Mouse (Mus musculus): ENCODE measurements around the gene Cdkn1a. TPM values are rescaled to one million over a fixed set of nuclear protein-coding genes. Genes with fewer than 3 reads are reported as not detected.
"Not testable (repeated sequence)": the region's sequence is repeated elsewhere in the genome, so short reads cannot be mapped to it uniquely, and the experiment has no call there.

Gene Cdkn1a
- total RNA-seq (2022), result 10 to 100 TPM in 3 of 4 experiments, 1 to 10 TPM in 1; 9.8 to 33.8 (median 12.1) TPM

DNA sequence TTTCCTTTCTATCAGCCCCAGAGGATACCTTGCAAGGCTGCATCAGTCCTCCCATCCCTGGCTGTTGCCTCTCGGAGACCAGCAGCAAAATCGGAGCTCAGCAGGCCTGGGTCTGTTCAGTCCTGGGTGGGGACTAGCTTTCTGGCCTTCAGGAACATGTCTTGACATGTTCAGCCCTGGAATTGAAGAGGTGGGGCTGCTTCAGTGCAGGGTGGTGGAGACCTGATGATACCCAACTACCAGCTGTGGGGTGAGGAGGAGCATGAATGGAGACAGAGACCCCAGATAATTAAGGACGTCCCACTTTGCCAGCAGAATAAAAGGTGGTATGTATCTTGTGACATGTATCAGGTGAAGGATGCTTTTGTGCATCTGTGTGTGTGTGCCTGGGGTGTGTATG lies at the start of gene Cdkn1a:
TSS of gene Cdkn1a (plus strand) at position 201 of the 400 bp plus-strand sequence.
- DNase-seq (ENCODE audit: low spot score in 2 of 2), result peak in 1 of 2 experiments; percentile 2

DNA sequence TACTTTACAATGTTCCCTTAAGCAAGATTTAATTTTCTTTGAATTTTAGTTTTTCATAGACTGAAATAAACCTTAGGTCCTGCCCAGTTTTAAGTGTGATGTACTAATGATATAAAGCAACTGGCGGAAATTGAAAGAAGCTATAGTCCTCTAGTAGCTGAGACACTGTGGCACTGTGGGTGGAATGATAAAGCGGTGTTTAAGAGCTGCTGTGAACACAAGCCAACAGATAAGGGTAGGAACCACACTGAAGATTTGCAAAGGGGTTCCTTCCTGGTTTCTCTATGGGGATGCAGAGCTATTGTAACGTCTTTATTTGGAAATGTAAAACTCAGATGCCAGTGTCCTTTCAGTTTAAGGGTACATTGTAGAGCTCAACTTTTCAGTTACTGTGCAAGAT lies 49.1 kb upstream of the Cdkn1a start:
- DNase-seq (ENCODE audit: low spot score in 2 of 2), result not testable (repeated sequence)

- DNase-seq (ENCODE audit: low spot score in 2 of 2), result no peak
Observed at GRCm38 (mm10) chr17:29042569-29042968, 48.2 kb upstream of the Cdkn1a start.

DNA sequence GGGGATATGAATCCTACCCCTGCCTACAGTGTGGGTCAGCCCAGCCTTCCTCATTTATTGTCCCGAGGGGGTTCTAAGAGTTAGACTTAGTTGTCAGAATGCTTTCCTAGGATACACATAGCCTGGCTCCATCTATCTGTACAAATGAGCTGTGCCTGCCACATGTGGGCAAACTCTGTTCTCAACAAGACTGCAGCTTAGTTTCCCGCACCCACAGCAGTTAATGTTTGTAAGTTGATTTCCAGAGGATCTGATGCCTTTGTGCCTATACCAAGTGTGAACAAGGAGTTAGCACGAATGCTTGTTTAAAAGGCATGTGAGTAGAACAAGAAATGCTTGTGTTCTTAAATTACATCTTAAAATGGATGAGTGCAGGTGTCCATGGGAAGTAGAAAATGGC lies 47.2 kb upstream of the Cdkn1a start:
- DNase-seq (ENCODE audit: low spot score in 2 of 2), result no peak

- DNase-seq (ENCODE audit: low spot score in 2 of 2), result no peak
Observed at GRCm38 (mm10) chr17:29044146-29044924, 46.4 kb upstream of the Cdkn1a start.

- DNase-seq (ENCODE audit: low spot score in 2 of 2), result no peak
Observed at GRCm38 (mm10) chr17:29044925-29045319, 45.9 kb upstream of the Cdkn1a start.

- DNase-seq (ENCODE audit: low spot score in 2 of 2), result peak in 1 of 2 experiments; percentile 20
Observed at GRCm38 (mm10) chr17:29045741-29046530, 44.8 kb upstream of the Cdkn1a start.

DNA sequence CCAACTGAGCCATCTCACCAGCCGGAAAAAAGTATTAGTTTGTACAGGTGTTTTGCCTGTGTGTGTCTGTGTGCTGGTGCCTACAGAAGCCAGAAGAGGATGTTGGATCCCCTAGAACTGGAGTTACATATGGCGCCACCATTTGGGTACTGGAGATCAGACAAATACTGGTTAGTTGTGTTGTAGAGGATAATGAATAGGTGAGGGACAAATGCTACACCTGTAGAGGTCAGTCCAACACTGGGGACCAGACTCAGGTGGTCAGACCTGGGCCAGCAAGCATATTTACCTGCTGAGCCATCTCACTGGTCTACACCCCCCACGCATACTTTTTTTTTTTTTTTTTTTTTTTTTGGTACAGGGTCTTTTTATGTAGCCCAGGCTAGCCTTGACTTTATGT lies 43.9 kb upstream of the Cdkn1a start:
- DNase-seq (ENCODE audit: low spot score in 2 of 2), result no peak

DNA sequence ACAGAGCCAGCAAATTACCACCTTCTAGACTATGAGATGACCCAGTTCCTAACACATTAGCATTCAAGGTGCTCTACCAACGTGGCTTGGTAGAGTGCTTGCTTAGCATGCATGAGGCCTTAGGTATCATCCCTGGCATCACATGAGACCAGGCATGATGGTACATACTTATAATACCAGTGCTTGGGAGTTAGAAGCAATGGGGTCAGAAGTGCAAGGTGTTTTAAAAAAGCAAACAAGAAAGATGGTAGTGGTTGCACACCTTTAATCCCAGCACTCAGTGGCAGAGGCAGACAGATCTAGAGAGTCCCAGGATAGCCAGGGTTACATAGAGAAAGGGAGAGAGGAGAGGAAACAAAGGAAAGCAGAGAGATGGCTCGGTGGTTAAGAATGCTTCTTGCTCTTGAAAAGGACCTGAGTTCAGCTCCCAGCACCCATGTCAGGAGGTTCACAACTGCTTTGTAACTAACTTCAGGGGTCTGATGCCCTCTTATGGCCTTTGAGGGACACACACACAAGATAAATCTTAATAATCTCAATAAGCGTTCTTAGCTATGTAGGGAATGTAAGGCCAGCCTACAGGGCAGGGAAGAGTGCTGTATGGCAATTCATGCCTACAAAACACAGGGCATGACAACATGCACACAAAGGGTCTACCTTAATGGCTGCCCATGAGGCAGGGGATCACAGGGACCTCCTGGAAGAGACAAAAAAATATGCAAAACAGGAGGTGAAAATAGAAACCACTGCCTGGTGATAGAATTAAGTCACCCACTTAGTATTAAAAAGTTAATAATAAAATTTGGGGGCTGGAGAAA lies 42.9 kb upstream of the Cdkn1a start:
- DNase-seq (ENCODE audit: low spot score in 2 of 2), result no peak

DNA sequence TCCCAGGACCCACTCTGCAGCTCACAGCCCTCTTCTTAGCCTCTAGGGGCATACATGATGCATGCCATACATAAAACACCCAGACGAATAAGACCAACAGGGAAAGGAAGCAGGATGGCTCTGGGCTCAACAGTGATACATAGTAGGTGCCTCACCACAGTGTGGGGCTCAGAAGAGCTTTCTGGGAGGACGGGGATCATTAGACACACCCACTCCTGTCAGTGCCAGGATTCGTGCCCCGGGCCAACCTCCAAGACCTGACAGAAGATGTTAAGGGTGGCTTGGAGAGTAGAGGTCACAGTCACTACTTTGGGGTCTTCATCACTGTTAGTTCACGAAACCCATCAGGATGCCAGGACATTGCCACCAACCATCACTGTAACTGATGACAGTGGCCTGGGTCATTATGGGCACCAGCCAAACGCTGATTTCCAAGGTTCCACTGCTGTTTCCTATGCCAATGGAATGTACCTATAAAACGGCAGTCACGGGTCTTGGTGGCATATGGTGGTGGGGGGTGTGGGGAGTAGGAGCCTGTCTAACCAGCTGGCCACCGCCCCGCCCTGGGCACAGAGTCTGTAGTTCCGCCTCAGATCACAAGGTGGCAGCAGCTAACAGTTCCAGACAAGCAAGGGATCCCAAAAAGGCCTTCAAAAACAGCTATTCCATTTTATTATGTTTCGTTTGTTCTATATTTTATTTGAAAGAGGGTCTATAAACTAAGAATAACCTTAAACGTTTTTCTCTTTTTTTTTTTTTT lies 41.8 kb upstream of the Cdkn1a start:
- DNase-seq (ENCODE audit: low spot score in 2 of 2), result peak; percentile 72

DNA sequence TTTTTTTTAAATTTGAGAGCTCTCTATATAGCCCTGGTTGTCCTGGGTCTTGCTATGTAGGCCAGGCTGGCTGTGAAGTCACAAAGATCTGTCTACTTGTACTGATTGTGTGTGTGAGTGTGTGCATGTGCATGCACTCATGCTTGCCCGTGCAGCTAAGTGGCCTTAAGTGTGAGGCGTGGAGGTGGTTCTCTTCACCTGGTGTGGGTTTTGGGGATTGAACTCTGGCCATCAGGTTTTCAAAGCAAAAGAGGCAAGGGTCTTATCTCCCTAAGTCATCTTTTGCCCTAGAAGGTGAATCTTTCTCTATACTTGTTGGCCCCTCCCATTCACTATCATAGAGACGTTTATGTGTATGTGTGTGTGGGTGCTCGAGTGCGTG lies 41.3 kb upstream of the Cdkn1a start:
- no peak for DNase-seq (ENCODE audit: low spot score in 2 of 2)

DNA sequence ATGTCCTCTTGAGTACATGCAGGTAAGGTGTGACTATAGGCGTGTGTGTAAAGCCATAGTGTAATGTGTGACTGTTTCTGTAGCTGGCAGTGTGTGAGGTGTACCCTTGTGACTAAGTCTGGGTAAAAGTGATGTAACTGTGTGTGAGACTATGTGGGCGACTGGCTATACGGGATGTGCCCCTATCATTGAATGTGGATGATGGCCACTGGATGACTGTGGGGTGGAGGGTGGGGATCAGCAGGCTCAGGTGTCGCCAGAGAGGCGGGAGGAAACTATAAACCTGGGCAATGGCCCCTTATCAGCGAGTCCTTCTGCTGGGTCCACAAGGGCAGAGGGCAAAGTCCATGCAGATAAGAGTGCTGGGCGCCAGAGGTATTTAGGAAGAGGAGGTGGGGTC lies 40.9 kb upstream of the Cdkn1a start:
- DNase-seq (ENCODE audit: low spot score in 2 of 2), result no peak

DNA sequence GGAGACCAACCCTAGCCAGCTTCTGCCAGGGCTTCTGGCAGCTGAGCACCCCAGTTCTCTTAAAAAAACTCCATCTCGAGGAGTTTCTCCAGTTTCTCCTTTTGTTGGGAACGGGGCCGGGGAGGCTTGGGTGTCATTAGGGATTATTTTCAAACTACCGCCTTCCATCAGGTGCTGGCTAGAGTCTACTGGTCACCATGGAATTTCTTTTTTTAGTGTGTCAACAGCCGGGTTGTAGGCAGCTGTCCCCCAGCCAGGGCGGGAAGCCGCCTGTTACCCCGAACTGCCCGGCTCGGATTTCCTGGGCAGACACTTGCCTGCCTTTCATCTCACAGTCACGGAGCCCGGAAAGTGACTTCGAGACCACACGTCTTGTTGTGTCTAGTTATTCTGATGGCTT lies 40.0 kb upstream of the Cdkn1a start:
- peak; percentile 63 to 71 for DNase-seq (ENCODE audit: low spot score in 2 of 2)

- no peak for DNase-seq (ENCODE audit: low spot score in 2 of 2)
Observed at GRCm38 (mm10) chr17:29053067-29053466, 37.7 kb upstream of the Cdkn1a start.

- peak in 1 of 2 experiments; percentile 72 for DNase-seq (ENCODE audit: low spot score in 2 of 2)
Observed at GRCm38 (mm10) chr17:29053841-29054240, 36.9 kb upstream of the Cdkn1a start.

GRCm38 (mm10) chr17:29054429-29054828 lies 36.3 kb upstream of the Cdkn1a start:
- DNase-seq (ENCODE audit: low spot score in 2 of 2), result no peak

DNA sequence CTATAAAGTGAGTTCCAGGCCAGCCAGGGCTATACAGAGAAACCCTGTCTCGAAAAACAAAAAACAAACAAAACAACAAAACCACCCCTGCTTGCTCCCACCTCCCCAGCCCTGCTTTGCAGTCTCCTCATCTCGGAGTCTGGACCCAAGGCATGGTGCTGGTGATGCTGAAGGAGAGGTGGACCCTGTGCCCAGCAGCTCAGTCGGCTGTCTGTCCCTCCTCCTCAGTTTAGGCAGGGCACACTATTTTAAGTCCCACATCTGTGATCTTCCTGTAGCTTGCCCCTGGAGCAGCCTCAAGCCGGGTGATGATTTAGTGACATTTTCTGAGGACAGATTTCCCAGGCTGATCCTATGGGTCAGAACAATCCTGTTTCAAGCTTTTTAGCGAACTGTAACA lies 35.2 kb upstream of the Cdkn1a start:
- DNase-seq (ENCODE audit: low spot score in 2 of 2), result no peak

DNA sequence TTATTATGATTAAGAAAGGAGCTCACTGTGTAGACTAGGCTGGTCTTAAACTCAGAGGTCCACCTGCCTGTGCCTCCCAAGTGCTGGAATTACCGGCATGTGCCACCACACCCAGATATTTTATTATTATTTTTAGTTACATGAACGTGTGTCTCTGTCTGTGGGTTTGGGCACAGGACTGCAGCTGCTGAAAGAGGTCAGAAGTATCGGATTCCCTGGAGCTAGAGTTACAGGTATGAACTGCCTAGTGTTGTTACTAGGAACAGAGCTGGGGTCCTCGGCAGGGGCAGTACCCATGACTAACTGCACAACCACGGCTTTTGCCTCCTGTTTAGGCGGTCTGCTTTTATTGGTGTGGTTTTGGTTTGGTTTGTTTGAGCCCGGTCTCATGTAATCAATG lies 34.6 kb upstream of the Cdkn1a start:
- no peak for DNase-seq (ENCODE audit: low spot score in 2 of 2)

- DNase-seq (ENCODE audit: low spot score in 2 of 2), result no peak
Observed at GRCm38 (mm10) chr17:29056699-29057151, 34.1 kb upstream of the Cdkn1a start.

GRCm38 (mm10) chr17:29057361-29057890 lies 33.4 kb upstream of the Cdkn1a start:
- no peak for DNase-seq (ENCODE audit: low spot score in 2 of 2)

GRCm38 (mm10) chr17:29057961-29058360 lies 32.8 kb upstream of the Cdkn1a start:
- peak in 1 of 2 experiments; percentile 41 for DNase-seq (ENCODE audit: low spot score in 2 of 2)
